Mouse (Mus musculus): Measurements from ENCODE around the gene Ubqln1.
"Not testable (repeated sequence)": the region's sequence is repeated elsewhere in the genome, so short reads cannot be mapped to it uniquely, and the experiment has no call there.

Gene Ubqln1

GRCm38 (mm10) chr13:58156031-58156430 lies 59.4 kb downstream of the Ubqln1 start:
- DNase-seq (ENCODE audit: low spot score in 2 of 2) = no peak

- DNase-seq (ENCODE audit: low spot score in 2 of 2) = no peak
Measured at GRCm38 (mm10) chr13:58150442-58150841, 65.0 kb downstream of the Ubqln1 start.

- DNase-seq (ENCODE audit: low spot score in 2 of 2) = no peak
Measured at GRCm38 (mm10) chr13:58149629-58150028, 65.8 kb downstream of the Ubqln1 start.

- no peak for DNase-seq (ENCODE audit: low spot score in 2 of 2)
Measured at GRCm38 (mm10) chr13:58149033-58149558, 66.4 kb downstream of the Ubqln1 start.

- DNase-seq (ENCODE audit: low spot score in 2 of 2) = no peak
Measured at GRCm38 (mm10) chr13:58148256-58148831, 67.1 kb downstream of the Ubqln1 start.

- no peak for DNase-seq (ENCODE audit: low spot score in 2 of 2)
Measured at GRCm38 (mm10) chr13:58147760-58148159, 67.7 kb downstream of the Ubqln1 start.

- not testable (repeated sequence) for DNase-seq (ENCODE audit: low spot score in 2 of 2)
Measured at GRCm38 (mm10) chr13:58146603-58147002, 68.8 kb downstream of the Ubqln1 start.

GRCm38 (mm10) chr13:58131692-58132091 lies 83.8 kb downstream of the Ubqln1 start:
- no peak for DNase-seq (ENCODE audit: low spot score in 2 of 2)

GRCm38 (mm10) chr13:58129687-58130246 lies 85.7 kb downstream of the Ubqln1 start:
- DNase-seq (ENCODE audit: low spot score in 2 of 2) = no peak

- peak; percentile 89 to 92 for DNase-seq (ENCODE audit: low spot score in 2 of 2)
Measured at GRCm38 (mm10) chr13:58128768-58129671, 86.4 kb downstream of the Ubqln1 start.

GRCm38 (mm10) chr13:58128396-58128767 lies 87.1 kb downstream of the Ubqln1 start, which contains the start of gene Hnrnpa0:
Gene Hnrnpa0 (minus strand): TSS chr13:58128556.
- peak; percentile 88 to 94 for DNase-seq (ENCODE audit: low spot score in 2 of 2)

- DNase-seq (ENCODE audit: low spot score in 2 of 2) = peak; percentile 50 to 53
Measured at GRCm38 (mm10) chr13:58127766-58128361, 87.6 kb downstream of the Ubqln1 start.

- DNase-seq (ENCODE audit: low spot score in 2 of 2) = peak in 1 of 2 experiments; percentile 9
Measured at GRCm38 (mm10) chr13:58126862-58127765, 88.3 kb downstream of the Ubqln1 start.
